Mouse (Mus musculus): ENCODE measurements around the gene Kng2. TPM values are rescaled to one million over a fixed set of nuclear protein-coding genes. Genes with fewer than 3 reads are reported as not detected.

Gene Kng2
- polyA plus RNA-seq, 1 experiment from 2014 or later, result 0.14 TPM

GRCm38 (mm10) chr16:22967383-22968030, 61.8 kb downstream of the Kng2 start:
- no peak overlapping the region for H3K27ac ChIP-seq (ENCODE audit: low read length)
- H3K4me1 ChIP-seq (ENCODE audit: control insufficient read depth, insufficient read depth, low read length), result no peaks in the 10 kb centered on the region
- H3K9ac ChIP-seq (ENCODE audit: low read length), result no peak overlapping the region
- H3K36me3 ChIP-seq (ENCODE audit: control insufficient read depth, insufficient read depth), result no peaks in the 10 kb centered on the region
- ATAC-seq (replicated peaks; ENCODE audit: extremely low read depth, insufficient read depth, low FRiP score), result no peak
- H3K27me3 ChIP-seq (ENCODE audit: control insufficient read depth, insufficient read depth, low read length), result no peaks in the 10 kb centered on the region
- H3K9me3 ChIP-seq (replicated peaks; ENCODE audit: control insufficient read depth, low read length), result no peaks in the 10 kb centered on the region
- WGBS, result 49% methylated on average over 1 of the region's 1 CpGs
- no peak overlapping the region for H3K4me2 ChIP-seq (ENCODE audit: low read depth, low read length)
- H3K4me3 ChIP-seq (ENCODE audit: low read length), result no peak overlapping the region

GRCm38 (mm10) chr16:22963293-22963692, 66.0 kb downstream of the Kng2 start:
- ATAC-seq (replicated peaks; ENCODE audit: extremely low read depth, insufficient read depth, low FRiP score), result no peak
- no peaks in the 10 kb centered on the region for H3K27me3 ChIP-seq (ENCODE audit: control insufficient read depth, insufficient read depth, low read length)
- no peak overlapping the region for H3K27ac ChIP-seq (ENCODE audit: low read length)
- H3K9ac ChIP-seq (ENCODE audit: low read length), result no peak overlapping the region
- H3K9me3 ChIP-seq (replicated peaks; ENCODE audit: control insufficient read depth, low read length), result no peaks in the 10 kb centered on the region
- no peak overlapping the region for H3K4me3 ChIP-seq (ENCODE audit: low read length)
- no peak overlapping the region for H3K4me2 ChIP-seq (ENCODE audit: low read depth, low read length)
- H3K4me1 ChIP-seq (ENCODE audit: control insufficient read depth, insufficient read depth, low read length), result no peaks in the 10 kb centered on the region
- no peaks in the 10 kb centered on the region for H3K36me3 ChIP-seq (ENCODE audit: control insufficient read depth, insufficient read depth)

- ATAC-seq (replicated peaks; ENCODE audit: extremely low read depth, insufficient read depth, low FRiP score), result no peak
- no peak overlapping the region for H3K4me3 ChIP-seq (ENCODE audit: low read length)
- H3K9me3 ChIP-seq (replicated peaks; ENCODE audit: control insufficient read depth, low read length), result no peaks in the 10 kb centered on the region
- H3K27ac ChIP-seq (ENCODE audit: low read length), result no peak overlapping the region
- no peak overlapping the region for H3K4me2 ChIP-seq (ENCODE audit: low read depth, low read length)
- H3K27me3 ChIP-seq (ENCODE audit: control insufficient read depth, insufficient read depth, low read length), result no peaks in the 10 kb centered on the region
- no peaks in the 10 kb centered on the region for H3K36me3 ChIP-seq (ENCODE audit: control insufficient read depth, insufficient read depth)
- H3K9ac ChIP-seq (ENCODE audit: low read length), result no peak overlapping the region
- no peaks in the 10 kb centered on the region for H3K4me1 ChIP-seq (ENCODE audit: control insufficient read depth, insufficient read depth, low read length)
- WGBS, result 71% methylated on average over 5 of the region's 5 CpGs
These were observed 67.0 kb downstream of the Kng2 start for GRCm38 (mm10) chr16:22962256-22962655.

GRCm38 (mm10) chr16:22961073-22961472, 68.2 kb downstream of the Kng2 start:
- Histone ChIP-seq H3K27me3 (ENCODE audit: control insufficient read depth, insufficient read depth, low read length) (no peaks in the 10 kb centered on the region), H3K4me3 (ENCODE audit: low read length) (no peak overlapping the region), H3K36me3 (ENCODE audit: control insufficient read depth, insufficient read depth) (no peaks in the 10 kb centered on the region), H3K27ac (ENCODE audit: low read length) (no peak overlapping the region), H3K4me2 (ENCODE audit: low read depth, low read length) (no peak overlapping the region), H3K4me1 (ENCODE audit: control insufficient read depth, insufficient read depth, low read length) (no peaks in the 10 kb centered on the region), H3K9me3 (replicated peaks; ENCODE audit: control insufficient read depth, low read length) (no peaks in the 10 kb centered on the region), H3K9ac (ENCODE audit: low read length) (no peak overlapping the region)
- ATAC-seq (replicated peaks; ENCODE audit: extremely low read depth, insufficient read depth, low FRiP score), result no peak
- 87% methylated on average over 8 of the region's 8 CpGs for WGBS

DNA sequence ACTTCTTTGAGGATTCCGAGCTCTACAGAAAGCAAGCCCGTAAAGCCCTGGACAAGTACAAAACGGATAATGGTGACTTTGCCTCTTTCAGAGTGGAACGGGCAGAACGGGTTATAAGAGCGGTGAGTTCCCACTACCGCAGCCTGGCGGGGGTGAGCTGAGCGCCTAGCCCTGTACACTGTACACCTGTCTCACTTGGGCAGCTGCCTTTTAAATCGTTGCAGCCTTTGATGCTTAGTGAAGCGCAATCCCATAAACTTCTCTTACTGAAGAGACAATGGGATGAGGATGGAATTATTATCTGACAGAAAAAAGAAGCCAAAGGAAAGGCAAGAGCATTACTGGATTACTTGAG, 73.2 kb downstream of the Kng2 start:
- Histone ChIP-seq H3K27me3 (ENCODE audit: control insufficient read depth, insufficient read depth, low read length) (no peaks in the 10 kb centered on the region), H3K9ac (ENCODE audit: low read length) (no peak overlapping the region), H3K4me1 (ENCODE audit: control insufficient read depth, insufficient read depth, low read length) (no peaks in the 10 kb centered on the region), H3K27ac (ENCODE audit: low read length) (no peak overlapping the region), H3K9me3 (replicated peaks; ENCODE audit: control insufficient read depth, low read length) (no peaks in the 10 kb centered on the region), H3K4me3 (ENCODE audit: low read length) (no peak overlapping the region), H3K36me3 (ENCODE audit: control insufficient read depth, insufficient read depth) (no peaks in the 10 kb centered on the region), H3K4me2 (ENCODE audit: low read depth, low read length) (no peak overlapping the region)
- no peak for ATAC-seq (replicated peaks; ENCODE audit: extremely low read depth, insufficient read depth, low FRiP score)
- 81% methylated on average over 11 of the region's 11 CpGs for WGBS

GRCm38 (mm10) chr16:22955397-22956084, 73.7 kb downstream of the Kng2 start:
- 60% methylated on average over 13 of the region's 13 CpGs for WGBS
- Histone ChIP-seq H3K4me3 (ENCODE audit: low read length) (no peak overlapping the region), H3K9me3 (replicated peaks; ENCODE audit: control insufficient read depth, low read length) (no peaks in the 10 kb centered on the region), H3K27me3 (ENCODE audit: control insufficient read depth, insufficient read depth, low read length) (no peaks in the 10 kb centered on the region), H3K27ac (ENCODE audit: low read length) (no peak overlapping the region), H3K9ac (ENCODE audit: low read length) (no peak overlapping the region), H3K36me3 (ENCODE audit: control insufficient read depth, insufficient read depth) (no peaks in the 10 kb centered on the region), H3K4me1 (ENCODE audit: control insufficient read depth, insufficient read depth, low read length) (no peaks in the 10 kb centered on the region), H3K4me2 (ENCODE audit: low read depth, low read length) (no peak overlapping the region)
- no peak for ATAC-seq (replicated peaks; ENCODE audit: extremely low read depth, insufficient read depth, low FRiP score)

DNA sequence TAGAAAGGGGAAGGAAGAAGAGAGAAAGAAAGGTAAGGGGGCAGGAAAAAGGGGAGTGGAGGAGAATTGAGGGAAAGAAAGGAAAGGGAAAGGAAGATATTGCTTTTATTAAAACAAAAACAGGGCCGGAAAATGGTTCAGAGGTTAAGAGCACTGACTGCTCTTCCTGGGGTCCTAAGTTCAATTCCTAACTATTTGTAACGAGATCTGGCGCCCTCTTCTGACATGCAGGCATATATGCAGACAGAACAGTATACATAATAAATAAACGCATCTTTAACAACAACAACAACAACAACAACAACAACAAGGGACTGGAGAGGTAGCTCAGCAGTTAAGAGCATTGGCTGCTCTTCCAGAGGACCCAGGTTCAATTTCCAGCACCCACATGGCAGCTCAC, 76.2 kb downstream of the Kng2 start:
- Histone ChIP-seq H3K4me1 (ENCODE audit: control insufficient read depth, insufficient read depth, low read length) (no peaks in the 10 kb centered on the region), H3K27me3 (ENCODE audit: control insufficient read depth, insufficient read depth, low read length) (no peaks in the 10 kb centered on the region), H3K9ac (ENCODE audit: low read length) (no peak overlapping the region), H3K36me3 (ENCODE audit: control insufficient read depth, insufficient read depth) (no peaks in the 10 kb centered on the region), H3K27ac (ENCODE audit: low read length) (no peak overlapping the region), H3K4me2 (ENCODE audit: low read depth, low read length) (no peak overlapping the region), H3K9me3 (replicated peaks; ENCODE audit: control insufficient read depth, low read length) (no peaks in the 10 kb centered on the region), H3K4me3 (ENCODE audit: low read length) (no peak overlapping the region)
- no peak for ATAC-seq (replicated peaks; ENCODE audit: extremely low read depth, insufficient read depth, low FRiP score)
- 21% methylated on average over 4 of the region's 4 CpGs for WGBS

- WGBS, result 93% methylated on average over 6 of the region's 6 CpGs
- Histone ChIP-seq H3K27ac (ENCODE audit: low read length) (no peak within 1 kb of the TSS), H3K27me3 (ENCODE audit: control insufficient read depth, insufficient read depth, low read length) (no peaks in the 10 kb centered on the region), H3K9ac (ENCODE audit: low read length) (no peak within 1 kb of the TSS), H3K4me3 (ENCODE audit: low read length) (no peak within 1 kb of the TSS), H3K9me3 (replicated peaks; ENCODE audit: control insufficient read depth, low read length) (no peaks in the 10 kb centered on the region), H3K4me2 (ENCODE audit: low read depth, low read length) (no peak within 1 kb of the TSS), H3K4me1 (ENCODE audit: control insufficient read depth, insufficient read depth, low read length) (no peaks in the 10 kb centered on the region), H3K36me3 (ENCODE audit: control insufficient read depth, insufficient read depth) (no peaks in the 10 kb centered on the region)
- ATAC-seq (replicated peaks; ENCODE audit: extremely low read depth, insufficient read depth, low FRiP score), result no peak
These were observed 78.4 kb downstream of the Kng2 start, which contains the start of gene Hrg for GRCm38 (mm10) chr16:22950840-22951395. Gene Hrg, plus strand, starts transcription at chr16:22951072.

DNA sequence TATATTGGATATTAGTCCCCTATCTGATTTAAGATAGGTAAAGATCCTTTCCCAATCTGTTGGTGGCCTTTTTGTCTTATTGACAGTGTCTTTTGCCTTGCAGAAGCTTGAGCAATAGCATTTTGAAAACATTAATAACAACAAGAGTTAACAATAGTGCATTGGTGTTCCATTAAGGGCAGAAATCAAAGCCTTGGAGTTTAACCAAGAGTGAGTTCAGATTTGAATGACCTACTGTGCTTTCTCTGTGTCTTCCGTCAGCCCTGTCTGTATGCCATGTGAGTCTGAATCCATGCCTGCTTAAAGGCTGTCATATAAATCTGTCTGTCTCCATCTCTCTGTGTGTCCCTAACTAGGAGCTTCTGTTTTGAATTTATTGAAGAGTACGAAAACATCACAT, 81.9 kb downstream of the Kng2 start:
- no peak overlapping the region for H3K4me3 ChIP-seq (ENCODE audit: low read length)
- ATAC-seq (replicated peaks; ENCODE audit: extremely low read depth, insufficient read depth, low FRiP score), result no peak
- no peak overlapping the region for H3K27ac ChIP-seq (ENCODE audit: low read length)
- no peak overlapping the region for H3K4me2 ChIP-seq (ENCODE audit: low read depth, low read length)
- H3K4me1 ChIP-seq (ENCODE audit: control insufficient read depth, insufficient read depth, low read length), result no peaks in the 10 kb centered on the region
- H3K9ac ChIP-seq (ENCODE audit: low read length), result no peak overlapping the region
- no peaks in the 10 kb centered on the region for H3K27me3 ChIP-seq (ENCODE audit: control insufficient read depth, insufficient read depth, low read length)
- no peaks in the 10 kb centered on the region for H3K9me3 ChIP-seq (replicated peaks; ENCODE audit: control insufficient read depth, low read length)
- no peaks in the 10 kb centered on the region for H3K36me3 ChIP-seq (ENCODE audit: control insufficient read depth, insufficient read depth)
- 82% methylated on average over 2 of the region's 2 CpGs for WGBS

All from heart, embryonic 16.5 days (tissue).